Mouse (Mus musculus): Measurements from ENCODE around the gene Asb16.

DNA sequence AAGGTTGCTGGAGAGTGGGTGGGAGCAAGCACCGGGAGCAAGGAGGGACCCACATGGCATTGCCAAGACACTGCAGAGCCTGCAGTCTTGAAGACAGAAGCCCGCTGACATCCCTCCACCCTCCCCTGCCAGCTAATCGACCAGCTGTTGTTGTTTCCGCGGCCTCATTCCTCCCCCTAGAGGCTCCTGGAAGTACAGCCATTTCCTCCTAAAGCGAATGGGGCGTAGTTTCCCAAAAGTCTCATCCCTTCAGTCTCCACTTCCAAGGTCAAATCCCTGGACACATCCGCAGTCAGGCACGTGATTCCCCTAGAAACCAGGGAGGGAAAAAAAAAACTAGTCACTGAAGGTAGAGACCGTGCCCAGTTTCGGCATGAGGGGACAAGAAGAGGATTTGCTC lies 1.1 kb upstream of the Asb16 start:
- TF ChIP-seq CTCF (conservative IDR thresholded peaks at IDR 0.05; ENCODE audit: insufficient read depth, insufficient read length, low read depth, low read length) (peak; percentile 84), POLR2A (IDR thresholded peaks at IDR 0.05; ENCODE audit: low read depth, low read length) (no peak)
